Mouse (Mus musculus) erythroid progenitor cell, adult 5-6 weeks (primary cell): ENCODE results near the gene Ptk6. TPM values are rescaled to one million over a fixed set of nuclear protein-coding genes. Genes with fewer than 3 reads are reported as not detected.

ENCODE experiments used
- ATAC-seq: replicated peaks from 2 replicates; pipeline ENCODE4 v1.8.0; 2016; ENCODE audit warnings: moderate number of reproducible peaks, mild to moderate bottlenecking, moderate TSS enrichment, inconsistent platforms; ENCODE audit not compliant: poor library complexity, low FRiP score, severe bottlenecking
- total RNA-seq, 2 experiments: library from RNA; stranded (forward) in 1 of 2; stranded (reverse) in 1 of 2; fragments of 150-400 nt in 1 of 2; fragments of 186-747, 209-891 nt in 1 of 2; gene quantifications; 2 replicates each; pipeline versions ENCODE4 v1.2.3 to v1.2.4; 2015 to 2017; ENCODE audit warnings: low replicate concordance in 2 of 2

Gene Ptk6
- not detected in 2 replicates for total RNA-seq (2015; ENCODE audit: low replicate concordance)
- total RNA-seq (2017; ENCODE audit: low replicate concordance) = not detected in 2 replicates

GRCm38 (mm10) chr2:181202422-181202821 lies at the start of gene Ptk6:
TSS of gene Ptk6 (minus strand) at chr2:181202789.
- ATAC-seq = no peak

GRCm38 (mm10) chr2:181251841-181252240 lies 49.3 kb upstream of the Ptk6 start:
- no peak for ATAC-seq

GRCm38 (mm10) chr2:181249217-181249616 lies 46.6 kb upstream of the Ptk6 start:
- no peak for ATAC-seq

GRCm38 (mm10) chr2:181245031-181245430 lies 42.4 kb upstream of the Ptk6 start:
- no peak for ATAC-seq

- ATAC-seq = no peak; the same call in 1 of the 2 replicates
Observed at GRCm38 (mm10) chr2:181243706-181244394, 41.3 kb upstream of the Ptk6 start.

GRCm38 (mm10) chr2:181242314-181242665 lies 39.7 kb upstream of the Ptk6 start:
- ATAC-seq = no peak

- peak; percentile 72 for ATAC-seq
Observed at GRCm38 (mm10) chr2:181241602-181242313, 39.2 kb upstream of the Ptk6 start, which contains the start of gene Helz2. TSS of gene Helz2 (minus strand) at chr2:181242027.

GRCm38 (mm10) chr2:181240806-181241440 lies 38.3 kb upstream of the Ptk6 start:
- no peak for ATAC-seq

GRCm38 (mm10) chr2:181239261-181239660 lies 36.7 kb upstream of the Ptk6 start:
- no peak for ATAC-seq

- no peak for ATAC-seq
Observed at GRCm38 (mm10) chr2:181238861-181239260, 36.3 kb upstream of the Ptk6 start.

GRCm38 (mm10) chr2:181238091-181238610 lies 35.6 kb upstream of the Ptk6 start:
- ATAC-seq = no peak

GRCm38 (mm10) chr2:181237251-181238014 lies 34.8 kb upstream of the Ptk6 start:
- ATAC-seq = no peak

- ATAC-seq = no peak
Observed at GRCm38 (mm10) chr2:181235681-181236566, 33.3 kb upstream of the Ptk6 start.

GRCm38 (mm10) chr2:181234680-181235079 lies 32.1 kb upstream of the Ptk6 start:
- ATAC-seq = no peak

GRCm38 (mm10) chr2:181233443-181233842 lies 30.9 kb upstream of the Ptk6 start:
- no peak for ATAC-seq

- ATAC-seq = no peak
Observed at GRCm38 (mm10) chr2:181231171-181231570, 28.6 kb upstream of the Ptk6 start.

- no peak for ATAC-seq
Observed at GRCm38 (mm10) chr2:181228335-181228734, 25.7 kb upstream of the Ptk6 start.

GRCm38 (mm10) chr2:181227122-181227521 lies 24.5 kb upstream of the Ptk6 start:
- no peak for ATAC-seq

GRCm38 (mm10) chr2:181224994-181225393 lies 22.4 kb upstream of the Ptk6 start:
- ATAC-seq = no peak
